Mouse (Mus musculus) embryo, embryonic 11.5 days (tissue): ENCODE measurements around the gene Pla2g12b.
A peak's percentile ranks its signal among the peaks of the same experiment; 100 is the strongest.

Experiments used
- DNase-seq: peaks from one replicate; pipeline ENCODE4 v3.0.0-alpha.2; 2012; ENCODE audit warnings: low read depth, low spot score

Gene Pla2g12b

DNA sequence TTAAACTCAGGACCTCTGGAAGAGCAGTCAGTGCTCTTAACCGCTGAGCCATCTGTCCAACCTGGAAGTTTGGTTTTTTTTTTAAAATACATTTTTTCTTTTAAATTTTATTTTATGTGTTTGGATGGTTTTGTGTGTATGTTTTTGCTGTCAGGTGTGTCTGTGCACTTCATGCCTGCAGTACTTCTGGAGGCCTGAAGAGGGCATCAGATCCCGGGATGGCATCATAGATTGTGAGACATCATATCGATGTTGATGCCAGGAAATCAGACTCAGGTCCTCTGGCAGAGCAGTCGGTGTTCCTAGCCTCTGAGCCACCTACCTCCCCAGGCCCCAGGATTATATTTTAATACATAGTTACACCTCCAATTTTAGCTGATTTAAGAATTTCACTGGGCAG lies 10.3 kb downstream of the Pla2g12b start:
- no peak for DNase-seq

- no peak for DNase-seq
Measured at GRCm38 (mm10) chr10:59416623-59417022, 13.2 kb downstream of the Pla2g12b start.

DNA sequence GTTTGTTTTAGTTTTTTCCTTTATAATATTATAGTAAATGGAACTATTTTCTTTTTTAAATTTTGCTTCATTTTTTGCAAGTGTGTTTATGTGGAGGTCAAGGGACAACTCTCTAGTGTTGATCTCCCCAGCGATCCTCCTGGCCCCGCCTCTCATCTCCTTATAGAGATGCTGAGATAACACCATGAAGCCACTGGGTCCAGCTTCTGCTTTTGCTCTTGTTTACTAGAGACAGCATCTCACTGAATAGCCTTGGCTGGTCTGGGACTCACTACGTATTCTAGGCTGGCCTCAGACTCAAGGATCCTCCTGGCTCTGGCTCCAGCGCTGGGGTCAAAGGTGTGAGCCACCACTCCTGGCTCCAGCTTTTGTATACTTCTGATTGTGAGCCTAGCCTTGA lies 16.1 kb downstream of the Pla2g12b start:
- DNase-seq: no peak

DNA sequence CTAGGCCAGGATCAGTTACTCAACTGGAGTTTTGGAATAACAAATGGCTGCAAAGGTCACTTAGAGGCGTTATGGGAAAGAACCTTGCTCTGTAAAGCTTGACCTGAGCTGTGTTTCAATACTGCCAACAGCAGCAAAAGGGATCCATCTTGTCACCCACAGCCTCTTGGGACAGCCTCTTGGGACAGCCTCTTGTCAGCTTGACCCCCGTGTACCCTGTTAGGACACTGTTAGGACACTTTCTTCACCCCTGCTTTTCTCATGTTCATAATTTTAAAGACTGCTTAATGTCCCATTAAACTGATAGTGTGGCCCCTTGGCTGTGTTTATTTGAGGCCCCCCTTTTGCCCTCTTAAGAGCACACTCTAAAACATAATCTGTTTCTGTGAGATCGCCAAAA lies 21.0 kb downstream of the Pla2g12b start:
- DNase-seq: no peak

DNA sequence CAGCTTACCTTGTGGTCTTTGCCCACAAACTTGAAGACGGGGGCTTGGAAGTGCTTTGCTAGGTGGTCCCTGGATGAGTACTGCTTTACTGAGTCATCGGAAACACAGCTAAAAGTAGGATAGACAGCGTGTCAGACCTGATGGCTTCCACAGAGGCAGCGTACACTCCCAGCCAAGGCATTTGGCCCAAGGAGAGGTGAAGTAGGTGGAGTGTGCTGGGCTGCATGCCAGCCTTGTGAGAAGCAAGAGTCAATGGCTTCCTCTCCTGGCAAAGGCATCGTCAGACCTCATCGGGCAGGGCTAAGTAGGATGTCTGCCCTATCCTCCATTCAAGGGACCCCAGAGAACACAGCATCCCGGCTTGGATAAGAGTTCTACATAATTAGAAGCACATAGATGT lies 21.9 kb downstream of the Pla2g12b start:
- no peak for DNase-seq

- no peak for DNase-seq
Measured at GRCm38 (mm10) chr10:59426371-59426770, 22.9 kb downstream of the Pla2g12b start.

DNA sequence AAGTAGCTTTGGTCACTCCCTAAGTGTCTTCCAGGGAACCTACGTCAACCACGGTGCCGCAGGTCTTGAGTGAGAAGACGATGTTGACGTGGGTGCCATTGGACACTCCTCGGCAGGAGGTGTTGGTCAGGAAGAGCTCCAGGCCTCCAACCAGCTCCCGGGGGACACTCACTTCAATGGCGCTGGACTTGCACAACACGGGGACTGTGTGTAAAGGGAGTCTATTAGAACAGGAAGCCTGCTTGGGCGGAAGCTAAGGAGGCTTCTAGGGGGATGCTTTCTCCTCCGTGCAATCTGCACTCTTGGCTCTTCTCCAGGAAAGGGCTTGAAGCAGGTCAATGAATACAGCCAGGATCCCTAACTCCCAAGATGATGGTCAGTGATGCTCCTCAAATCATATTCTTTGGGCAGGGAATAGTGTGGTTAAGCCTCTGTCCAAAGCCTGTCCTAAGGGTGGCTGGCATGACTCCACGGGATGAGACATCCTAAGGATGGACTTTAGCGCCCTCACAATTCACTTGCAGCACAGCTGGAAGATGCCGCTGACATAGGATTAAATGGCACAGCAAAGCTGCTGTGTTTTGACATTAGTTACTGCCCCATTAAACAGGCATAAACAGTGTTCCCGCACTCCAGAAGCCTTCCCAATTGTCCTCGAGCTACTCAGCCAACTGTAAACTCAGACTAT lies 26.1 kb downstream of the Pla2g12b start:
- no peak for DNase-seq

DNA sequence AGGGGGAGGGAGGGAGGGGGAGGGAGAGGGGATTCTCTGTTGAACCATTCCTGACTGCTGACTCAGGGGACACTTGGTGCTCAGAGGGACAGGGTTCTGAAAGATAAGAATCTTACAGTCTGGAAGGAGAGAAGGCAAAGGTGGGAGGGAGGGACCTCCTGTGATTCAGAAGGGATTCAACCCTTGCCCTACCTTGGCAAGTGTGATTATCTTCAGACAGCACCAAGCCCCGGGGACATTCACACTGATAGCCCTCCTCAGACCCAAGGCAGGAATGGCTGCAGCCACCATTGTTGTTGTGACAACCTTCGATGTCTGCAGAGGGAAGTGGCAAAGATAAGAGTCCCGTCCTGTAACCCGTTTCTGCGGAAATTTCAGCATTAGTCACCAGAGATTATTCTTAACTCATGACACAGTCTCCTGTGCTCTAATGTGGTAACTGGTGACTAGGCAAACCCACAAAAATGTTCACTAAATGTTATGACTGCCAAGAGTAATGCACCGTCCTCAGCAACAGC lies 27.3 kb downstream of the Pla2g12b start:
- DNase-seq: no peak

DNA sequence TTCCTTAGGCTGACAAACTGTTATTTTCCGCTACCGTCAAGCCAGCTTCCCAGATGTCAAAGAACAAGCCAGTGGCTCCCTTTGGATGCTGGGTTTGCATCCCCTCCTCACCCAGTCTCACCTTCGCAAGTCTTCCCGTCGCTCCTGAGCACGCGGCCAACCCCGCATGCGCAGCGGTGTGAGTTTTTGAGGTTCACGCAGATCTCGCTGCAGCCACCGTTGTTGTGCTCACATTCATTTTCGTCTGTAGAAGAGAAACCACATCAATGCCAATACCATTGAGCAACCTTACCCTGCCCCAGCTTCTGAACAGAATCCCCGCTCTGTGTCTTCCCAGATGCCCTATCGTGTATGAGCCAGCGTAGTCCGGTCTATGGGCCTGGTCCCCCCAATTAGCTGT lies 32.3 kb downstream of the Pla2g12b start:
- no peak for DNase-seq

DNA sequence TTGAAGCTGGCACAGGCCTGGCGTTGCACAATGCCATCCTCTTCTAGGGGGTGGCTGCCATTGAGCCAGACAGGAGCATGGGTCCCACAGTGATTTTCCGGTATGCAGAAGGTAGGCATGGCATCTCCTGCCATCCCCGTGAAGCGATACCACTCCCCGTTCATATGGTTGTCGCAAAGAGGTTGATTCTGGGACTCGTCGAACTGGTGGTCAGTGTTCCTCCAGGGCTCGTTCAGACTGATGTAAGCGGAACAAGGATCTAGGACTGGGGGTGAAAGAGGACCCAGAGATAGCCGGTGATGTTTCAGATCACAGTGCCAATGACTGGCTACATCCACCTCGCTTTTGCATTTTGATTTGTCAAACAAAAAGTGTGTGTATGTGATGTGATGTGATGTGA lies 35.2 kb downstream of the Pla2g12b start:
- no peak for DNase-seq

GRCm38 (mm10) chr10:59439508-59439931 lies 36.1 kb downstream of the Pla2g12b start:
- no peak for DNase-seq

- DNase-seq: no peak
Measured at GRCm38 (mm10) chr10:59440177-59440576, 36.7 kb downstream of the Pla2g12b start.

DNA sequence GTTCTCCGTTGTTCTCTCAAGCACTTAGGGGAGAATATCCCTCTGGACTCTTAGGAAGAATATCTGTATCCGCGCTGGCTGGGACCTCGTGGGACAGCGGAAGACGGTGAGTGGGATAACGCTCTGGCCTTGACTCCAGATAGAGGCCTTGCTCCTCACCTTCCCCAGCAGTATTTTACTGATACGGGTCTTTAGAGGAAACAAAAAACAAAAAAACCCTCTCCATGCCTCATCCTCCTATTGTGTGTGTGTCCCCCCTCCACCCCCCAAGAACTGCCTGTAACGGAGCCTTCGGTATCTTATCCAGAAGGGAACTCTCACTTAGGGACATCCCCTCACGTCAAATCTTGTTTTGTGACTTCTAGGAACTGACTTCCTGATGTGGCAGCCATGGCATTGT lies 38.3 kb downstream of the Pla2g12b start, which contains the start of gene Oit3:
Gene Oit3, minus strand, starts transcription at position 44 of the 400 bp plus-strand sequence.
- no peak for DNase-seq

GRCm38 (mm10) chr10:59443212-59443611 lies 39.8 kb downstream of the Pla2g12b start:
- peak; percentile 4 for DNase-seq

- no peak for DNase-seq
Measured at GRCm38 (mm10) chr10:59444106-59444505, 40.6 kb downstream of the Pla2g12b start.

- no peak for DNase-seq
Measured at GRCm38 (mm10) chr10:59444635-59445034, 41.2 kb downstream of the Pla2g12b start.

GRCm38 (mm10) chr10:59446911-59447437 lies 43.5 kb downstream of the Pla2g12b start:
- DNase-seq: no peak

GRCm38 (mm10) chr10:59447546-59447945 lies 44.1 kb downstream of the Pla2g12b start:
- DNase-seq: no peak

- peak; percentile 17 for DNase-seq
Measured at GRCm38 (mm10) chr10:59451839-59452238, 48.4 kb downstream of the Pla2g12b start.

DNA sequence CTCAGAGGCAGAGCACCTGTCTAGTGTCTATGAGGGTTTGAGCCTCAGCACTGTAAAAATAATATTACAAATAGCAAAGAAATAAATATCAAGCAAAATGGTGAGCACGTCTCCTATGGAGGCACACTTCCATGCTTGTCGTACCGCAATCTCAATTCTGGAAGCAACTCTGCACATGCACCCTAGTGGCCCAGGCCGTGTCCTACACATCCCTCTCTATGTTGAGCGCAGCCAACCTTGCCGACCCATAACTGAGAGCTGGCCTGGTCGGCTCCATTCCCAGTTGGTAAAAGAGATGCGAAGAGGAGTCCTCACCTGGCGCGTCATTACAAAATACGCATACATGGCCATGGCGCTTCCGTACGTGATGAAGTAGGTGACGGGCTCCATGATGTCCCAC lies 51.2 kb downstream of the Pla2g12b start:
- DNase-seq: no peak

GRCm38 (mm10) chr10:59459767-59460166 lies 56.3 kb downstream of the Pla2g12b start:
- no peak for DNase-seq

- no peak for DNase-seq
Measured at GRCm38 (mm10) chr10:59462307-59462706, 58.8 kb downstream of the Pla2g12b start.

DNA sequence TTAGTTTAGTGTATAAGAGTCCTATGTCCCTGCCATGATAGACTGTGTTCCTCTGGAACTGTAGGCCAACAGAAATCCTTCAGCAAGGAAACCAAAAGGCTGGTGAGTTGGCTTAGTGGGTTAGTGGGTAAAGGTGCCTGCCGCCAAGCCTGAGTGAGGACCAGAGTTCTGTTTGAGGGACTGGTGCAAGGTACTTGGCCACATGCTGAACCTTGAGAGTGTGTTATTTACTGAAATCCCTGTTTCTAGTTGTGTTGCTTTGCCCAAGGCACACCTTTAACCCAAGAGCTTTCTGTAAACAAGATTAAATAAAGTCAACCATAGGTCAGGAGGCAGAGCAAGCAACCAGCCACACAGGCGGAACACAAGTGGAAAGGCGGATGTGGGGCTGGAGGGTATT lies 62.1 kb downstream of the Pla2g12b start:
- no peak for DNase-seq
